Mouse (Mus musculus) hindbrain, postnatal 0 days (tissue): ENCODE measurements at regions not wholly inside any gene's neighbourhood (a gene's known extent, or its start where the extent isn't known, plus 50 kb on each side); places are given as distances from the start of the nearest gene placed in this dataset.

Experiments used
- ATAC-seq: fragments of 200-750 bp; cut with Nextera tagmentation; 2 replicates; pipeline ENCODE4 v1.8.0; 2017; ENCODE audit warnings: mild to moderate bottlenecking, moderate TSS enrichment, moderate library complexity
- DNase-seq: peaks from one replicate; pipeline ENCODE4 v3.0.0-alpha.2; 2015; ENCODE audit warnings: low spot score
- H3K27ac ChIP-seq: fragments of 300-500 bp; sonication (generic); 2 replicates; pipeline ENCODE4 v1.5.1; 2014; ENCODE audit warnings: mild to moderate bottlenecking
- H3K27me3 ChIP-seq: fragments of 300-500 bp; sonication (generic); 2 replicates; pipeline ENCODE4 v1.6.1; 2014; ENCODE audit warnings: low read length, mixed read lengths; ENCODE audit not compliant: insufficient read depth
- H3K36me3 ChIP-seq: fragments of 300-500 bp; sonication (generic); 2 replicates; pipeline ENCODE4 v1.6.1; 2014; ENCODE audit warnings: low read length, mixed read lengths; ENCODE audit not compliant: insufficient read depth
- H3K4me1 ChIP-seq: fragments of 300-500 bp; sonication (generic); 2 replicates; pipeline ENCODE4 v1.6.1; 2014; ENCODE audit warnings: antibody characterized with exemption, low read length, mixed read lengths; ENCODE audit not compliant: insufficient read depth
- H3K4me2 ChIP-seq: fragments of 300-500 bp; sonication (generic); 2 replicates; pipeline ENCODE4 v1.6.1; 2014; ENCODE audit warnings: low read depth, mild to moderate bottlenecking, low read length, moderate library complexity, mixed read lengths
- H3K4me3 ChIP-seq: fragments of 300-500 bp; sonication (generic); 2 replicates; pipeline ENCODE4 v1.5.1; 2014; ENCODE audit warnings: low read length
- H3K9ac ChIP-seq: fragments of 300-500 bp; sonication (generic); replicated peaks from 2 replicates; pipeline ENCODE4 v1.6.1; 2014; ENCODE audit warnings: mild to moderate bottlenecking, low read length, moderate library complexity, mixed read lengths
- H3K9me3 ChIP-seq: fragments of 300-500 bp; sonication (generic); 2 replicates; pipeline ENCODE4 v1.6.1; 2016; ENCODE audit warnings: low read length, mixed read lengths
- CTCF ChIP-seq: IDR thresholded peaks from 2 replicates; pipeline ENCODE4 v1.5.1; 2016; ENCODE audit warnings: antibody characterized with exemption, control low read depth, low read depth
- WGBS: fragments of 180-500 bp; shearing (Covaris S2); extraction: QIAGEN DNeasy Blood & Tissue Kit; methylation state at CpG from one replicate; pipeline ENCODE4 v1.1.7; 2014; 5-methylcytosine and 5-hydroxymethylcytosine counted together

DNA sequence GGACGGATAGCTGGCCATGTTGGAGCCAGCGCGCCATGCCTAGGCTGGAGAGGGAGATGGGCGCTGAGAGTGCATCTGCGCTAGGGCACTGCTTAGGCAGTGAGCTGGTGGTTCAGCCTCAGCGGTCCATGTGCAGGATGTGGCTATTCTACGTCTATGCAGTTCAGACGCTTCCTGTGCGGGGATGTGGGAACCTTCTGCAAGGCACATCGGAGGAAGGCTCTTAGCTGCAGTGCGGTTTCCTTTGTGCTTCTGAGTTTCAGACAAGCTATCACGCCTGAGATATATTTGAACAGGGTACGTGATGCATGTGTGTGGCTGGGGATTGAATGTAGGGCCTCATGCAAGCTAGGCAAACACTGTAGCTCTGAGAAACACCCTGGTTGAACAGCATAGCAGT is 54.4 kb upstream of the Lrpprc start:
- Histone ChIP-seq H3K9me3 (no peaks in the 10 kb centered on the region), H3K36me3 (no peaks in the 10 kb centered on the region), H3K4me2 (no peak overlapping the region), H3K9ac (no peak overlapping the region), H3K27me3 (no peaks in the 10 kb centered on the region), H3K4me3 (no peak overlapping the region), H3K4me1 (no peaks in the 10 kb centered on the region), H3K27ac (no peak overlapping the region)
- 91% methylated on average over 13 of the region's 13 CpGs for WGBS
- TF ChIP-seq CTCF = no peak
- no peak for ATAC-seq
- no peak for DNase-seq

DNA sequence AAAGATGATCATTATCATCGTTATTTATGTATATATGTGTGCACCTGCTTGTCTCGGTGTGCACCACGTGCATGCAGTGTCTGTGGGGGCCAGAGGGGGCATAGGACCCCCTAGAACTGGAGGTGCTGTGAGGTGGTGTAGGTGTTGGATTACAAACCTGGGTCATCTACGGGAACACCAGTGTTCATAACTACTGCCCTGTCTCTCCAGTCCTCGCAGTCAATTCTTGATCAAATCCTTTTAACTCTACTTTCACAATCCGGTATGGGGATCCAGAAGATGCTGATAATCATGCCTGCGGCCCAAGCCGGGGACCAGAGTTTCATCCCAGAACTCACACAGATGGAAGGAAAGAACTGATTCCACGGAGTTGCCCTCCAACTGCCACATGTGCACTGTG is 55.6 kb upstream of the Lrpprc start:
- no peak overlapping the region for H3K27ac ChIP-seq
- no peak overlapping the region for H3K9ac ChIP-seq
- no peak overlapping the region for H3K4me3 ChIP-seq
- no peak for DNase-seq
- no peaks in the 10 kb centered on the region for H3K27me3 ChIP-seq
- no peaks in the 10 kb centered on the region for H3K4me1 ChIP-seq
- H3K9me3 ChIP-seq = no peaks in the 10 kb centered on the region
- H3K36me3 ChIP-seq = no peaks in the 10 kb centered on the region
- no peak for TF ChIP-seq CTCF
- no peak for ATAC-seq
- no peak overlapping the region for H3K4me2 ChIP-seq
- 92% methylated on average over 9 of the region's 9 CpGs for WGBS

DNA sequence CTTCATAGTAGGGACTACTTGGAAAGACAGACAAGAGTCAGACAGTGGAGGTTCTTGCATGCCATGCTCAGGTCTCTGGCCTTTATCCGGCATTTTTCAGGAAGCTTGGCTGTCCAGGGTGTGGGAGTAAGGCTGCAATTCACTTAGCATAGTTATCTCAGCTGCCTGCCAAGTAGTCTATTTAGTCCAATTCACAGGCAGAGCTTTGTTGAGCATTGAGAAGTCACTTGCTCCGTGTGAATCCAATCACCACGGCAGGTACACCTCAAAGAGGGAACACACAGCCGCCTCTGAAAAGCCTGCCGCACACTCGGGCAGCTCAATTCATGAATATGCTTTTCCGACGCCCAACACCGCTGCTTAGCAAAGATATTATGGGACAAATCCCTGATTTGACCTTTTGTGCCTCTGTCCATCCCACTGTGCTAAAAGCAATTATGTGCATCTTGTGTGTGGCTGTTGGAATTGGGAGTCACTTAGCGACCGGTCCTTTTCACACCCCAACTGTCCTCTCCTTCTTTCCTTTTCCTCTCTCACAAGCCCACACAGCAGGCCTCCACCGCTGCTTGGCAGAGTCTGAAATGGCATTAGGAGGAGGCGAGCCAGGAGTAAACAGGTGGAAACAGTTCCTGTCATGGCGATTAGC is 57.9 kb upstream of the Lrpprc start:
- Histone ChIP-seq H3K4me1 (no peaks in the 10 kb centered on the region), H3K9me3 (no peaks in the 10 kb centered on the region), H3K36me3 (no peaks in the 10 kb centered on the region), H3K27me3 (no peaks in the 10 kb centered on the region), H3K9ac (no peak overlapping the region), H3K27ac (no peak overlapping the region), H3K4me3 (no peak overlapping the region), H3K4me2 (no peak overlapping the region)
- TF ChIP-seq CTCF = no peak
- no peak for ATAC-seq
- 17% methylated on average over 14 of the region's 14 CpGs for WGBS
- DNase-seq = no peak

DNA sequence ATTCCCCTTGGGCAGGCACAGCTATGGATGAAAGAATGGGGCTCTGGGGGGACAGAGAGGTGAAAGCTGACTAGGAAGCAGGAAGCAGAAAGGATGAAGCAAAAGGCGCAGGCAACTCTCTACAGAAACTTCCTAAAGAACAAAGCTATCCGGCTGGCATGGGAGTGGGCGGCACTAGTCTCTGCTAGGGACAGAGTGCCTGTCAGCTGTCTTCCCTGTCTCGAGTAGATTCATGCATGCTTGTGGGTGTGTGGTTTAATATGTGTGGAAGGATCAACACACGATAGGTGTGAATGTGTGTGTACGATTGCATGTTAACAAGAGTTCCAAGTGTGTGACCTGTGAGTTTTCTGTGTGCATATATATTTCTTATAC is 58.4 kb upstream of the Lrpprc start:
- no peak overlapping the region for H3K27ac ChIP-seq

DNA sequence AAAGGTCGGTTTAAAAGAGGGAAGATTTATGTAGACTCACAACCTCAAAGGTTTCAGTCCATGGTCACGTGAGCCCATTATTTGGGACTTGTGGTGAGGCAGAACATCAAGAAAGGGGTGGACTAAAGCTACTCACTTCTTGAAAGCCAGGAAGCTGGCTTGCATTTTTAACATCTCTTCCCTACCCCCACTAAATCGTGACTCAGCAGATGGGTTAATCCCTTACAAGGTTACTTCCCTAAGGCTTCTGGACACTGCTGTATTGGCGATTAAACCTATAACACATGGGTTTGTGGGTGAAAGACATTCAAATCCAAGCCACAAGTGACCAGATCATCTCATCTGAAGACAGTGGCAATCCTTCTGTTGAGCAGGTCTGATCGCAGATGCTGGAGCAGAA is 59.9 kb upstream of the Lrpprc start:
- H3K9me3 ChIP-seq = no peaks in the 10 kb centered on the region
- H3K4me3 ChIP-seq = no peak overlapping the region
- WGBS = 78% methylated on average over 5 of the region's 5 CpGs
- no peak for DNase-seq
- H3K9ac ChIP-seq = no peak overlapping the region
- no peak overlapping the region for H3K27ac ChIP-seq
- no peaks in the 10 kb centered on the region for H3K27me3 ChIP-seq
- no peaks in the 10 kb centered on the region for H3K36me3 ChIP-seq
- no peaks in the 10 kb centered on the region for H3K4me1 ChIP-seq
- ATAC-seq = no peak
- TF ChIP-seq CTCF = no peak
- no peak overlapping the region for H3K4me2 ChIP-seq

More for the DNA sequence above, 58.4 kb upstream of the Lrpprc start:
- Histone ChIP-seq H3K4me3 (no peak overlapping the region), H3K4me1 (no peaks in the 10 kb centered on the region), H3K9ac (no peak overlapping the region), H3K4me2 (no peak overlapping the region), H3K36me3 (no peaks in the 10 kb centered on the region), H3K9me3 (no peaks in the 10 kb centered on the region), H3K27me3 (no peaks in the 10 kb centered on the region)
- ATAC-seq (no peak), DNase-seq (no peak)
- WGBS = 46% methylated on average over 6 of the region's 6 CpGs
- no peak for TF ChIP-seq CTCF

DNA sequence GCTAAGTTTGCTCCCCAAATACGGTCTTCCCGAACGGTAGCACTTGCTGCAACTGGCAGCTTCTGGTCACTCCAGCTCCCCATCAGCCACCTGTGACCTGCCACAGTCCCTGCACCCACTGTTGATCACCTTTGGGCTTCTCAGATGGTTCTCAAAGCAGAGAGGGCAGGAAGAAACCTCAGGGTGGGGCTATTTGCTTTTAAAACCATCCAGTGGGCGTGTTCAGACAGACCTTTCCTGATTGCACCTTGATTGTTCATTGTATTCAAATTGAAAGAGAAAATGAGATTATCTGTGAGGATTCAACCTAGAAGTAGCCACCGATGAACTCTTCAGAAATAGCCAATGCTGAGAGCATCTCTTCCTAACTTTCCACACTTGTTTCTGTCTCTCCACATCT is 60.3 kb upstream of the Lrpprc start:
- Histone ChIP-seq H3K9ac (no peak overlapping the region), H3K9me3 (no peaks in the 10 kb centered on the region), H3K4me2 (no peak overlapping the region), H3K27ac (no peak overlapping the region), H3K4me1 (no peaks in the 10 kb centered on the region), H3K27me3 (no peaks in the 10 kb centered on the region), H3K4me3 (no peak overlapping the region), H3K36me3 (no peaks in the 10 kb centered on the region)
- TF ChIP-seq CTCF = no peak
- DNase-seq = no peak
- no peak for ATAC-seq
- 84% methylated on average over 5 of the region's 5 CpGs for WGBS

DNA sequence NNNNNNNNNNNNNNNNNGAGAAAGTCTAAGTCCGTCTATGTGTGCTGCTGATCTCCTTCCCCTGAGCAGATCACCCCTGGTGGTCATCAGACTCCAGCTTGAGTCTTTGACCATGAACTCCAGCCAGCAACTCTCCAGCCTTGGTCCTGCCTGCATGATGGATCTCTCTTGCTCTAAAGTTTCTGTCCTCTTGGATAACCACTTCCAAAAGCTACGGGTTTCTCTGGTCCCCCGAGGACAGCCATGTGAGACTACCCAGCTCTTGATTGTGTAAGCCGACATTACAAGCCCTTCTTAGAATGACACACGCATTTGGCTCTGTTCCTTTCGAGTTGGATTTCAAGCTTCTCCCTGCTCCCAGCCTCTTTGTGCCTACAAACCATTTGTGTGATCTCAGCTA is 66.4 kb upstream of the Lrpprc start:
- H3K27me3 ChIP-seq = no peaks in the 10 kb centered on the region
- DNase-seq = no peak
- no peak overlapping the region for H3K4me2 ChIP-seq
- no peaks in the 10 kb centered on the region for H3K9me3 ChIP-seq
- WGBS = 83% methylated on average over 6 of the region's 6 CpGs
- no peaks in the 10 kb centered on the region for H3K4me1 ChIP-seq
- TF ChIP-seq CTCF = no peak
- ATAC-seq = no peak
- H3K36me3 ChIP-seq = no peaks in the 10 kb centered on the region
- H3K4me3 ChIP-seq = no peak overlapping the region
- H3K9ac ChIP-seq = no peak overlapping the region
- no peak overlapping the region for H3K27ac ChIP-seq
